Mouse (Mus musculus) midbrain, embryonic 14.5 days (tissue): ENCODE results near the gene Atp5h. TPM values are rescaled to one million over a fixed set of nuclear protein-coding genes. Genes with fewer than 3 reads are reported as not detected.

Experiments
- ATAC-seq: fragments of 200-750 bp; cut with Nextera tagmentation; 2 replicates; pipeline ENCODE4 v1.8.0; 2017; ENCODE audit warnings: moderate number of reproducible peaks, moderate library complexity; ENCODE audit not compliant: low FRiP score, low TSS enrichment
- DNase-seq: peaks from one replicate; pipeline ENCODE4 v3.0.0-alpha.2; 2015
- H3K27ac ChIP-seq: fragments of 300-500 bp; sonication (generic); replicated peaks from 2 replicates; pipeline ENCODE4 v1.5.1; 2014; ENCODE audit warnings: mild to moderate bottlenecking, low read depth, low read length, moderate library complexity
- H3K27me3 ChIP-seq: fragments of 300-500 bp; sonication (generic); 2 replicates; pipeline ENCODE4 v1.6.1; 2014; ENCODE audit warnings: low read length, control low read depth, mixed read lengths; ENCODE audit not compliant: control insufficient read depth, insufficient read depth
- H3K36me3 ChIP-seq: fragments of 300-500 bp; sonication (generic); 2 replicates; pipeline ENCODE4 v1.6.1; 2014; ENCODE audit warnings: low read length, control low read depth; ENCODE audit not compliant: control insufficient read depth, insufficient read depth
- H3K4me1 ChIP-seq: fragments of 300-500 bp; sonication (generic); 2 replicates; pipeline ENCODE4 v1.6.1; 2014; ENCODE audit warnings: mild to moderate bottlenecking, antibody characterized with exemption, low read length, control low read depth; ENCODE audit not compliant: control insufficient read depth, insufficient read depth
- H3K4me2 ChIP-seq: fragments of 300-500 bp; sonication (generic); 2 replicates; pipeline ENCODE4 v1.6.1; 2014; ENCODE audit warnings: mild to moderate bottlenecking, low read length, moderate library complexity
- H3K4me3 ChIP-seq: fragments of 300-500 bp; sonication (generic); replicated peaks from 2 replicates; pipeline ENCODE4 v1.5.1; 2014; ENCODE audit warnings: low read depth, low read length
- H3K9ac ChIP-seq: fragments of 300-500 bp; sonication (generic); replicated peaks from 2 replicates; pipeline ENCODE4 v1.6.1; 2014; ENCODE audit warnings: mild to moderate bottlenecking, low read length, moderate library complexity
- H3K9me3 ChIP-seq: fragments of 300-500 bp; sonication (generic); 2 replicates; pipeline ENCODE4 v1.6.1; 2016; ENCODE audit warnings: low read length, control low read depth, mixed read lengths; ENCODE audit not compliant: control insufficient read depth
- WGBS: fragments of 180-500 bp; shearing (Covaris S2); extraction: QIAGEN DNeasy Blood & Tissue Kit; methylation state at CpG from one replicate; pipeline ENCODE4 v1.1.7; 2014; 5-methylcytosine and 5-hydroxymethylcytosine counted together
- polyA plus RNA-seq: library from polyadenylated mRNA; unstranded; fragments of >200 nt; fragmentation: Nextera tagmentation; extraction: Ambion mirVana; gene quantifications from 2 replicates; pipeline ENCODE4 v1.2.1, GENCODE M21; 2014

The Atp5h gene
- 838 and 924 TPM in 2 replicates for polyA plus RNA-seq

- 1% methylated on average over 56 of the region's 56 CpGs for WGBS
- ATAC-seq (peak; percentile 97), DNase-seq (peak; percentile 98)
- H3K9ac ChIP-seq = peak within 1 kb of the TSS; percentile 94
- H3K9me3 ChIP-seq = no peaks in the 10 kb centered on the region
- H3K4me2 ChIP-seq = peak within 1 kb of the TSS; percentile 97
- peaks cover 19% of the 10 kb centered on the region for H3K4me1 ChIP-seq
- no peaks in the 10 kb centered on the region for H3K27me3 ChIP-seq
- H3K4me3 ChIP-seq = peak within 1 kb of the TSS; percentile 92
- peaks cover 46% of the 10 kb centered on the region for H3K36me3 ChIP-seq
- peak within 1 kb of the TSS; percentile 88 for H3K27ac ChIP-seq
Measured at GRCm38 (mm10) chr11:115419531-115420237, at the start of gene Atp5h, which contains the start of gene Kctd2. Gene Atp5h (minus strand): TSS chr11:115419962. Gene Kctd2 (plus strand): TSS chr11:115420128.

GRCm38 (mm10) chr11:115467217-115467618, 47.5 kb upstream of the Atp5h start:
- Histone ChIP-seq H3K4me2 (no peak overlapping the region), H3K36me3 (no peaks in the 10 kb centered on the region), H3K9me3 (no peaks in the 10 kb centered on the region), H3K27ac (no peak overlapping the region), H3K9ac (no peak overlapping the region), H3K4me1 (no peaks in the 10 kb centered on the region), H3K4me3 (no peak overlapping the region), H3K27me3 (no peaks in the 10 kb centered on the region)
- DNase-seq (no peak), ATAC-seq (no peak)
- WGBS = 49% methylated on average over 4 of the region's 4 CpGs

DNA sequence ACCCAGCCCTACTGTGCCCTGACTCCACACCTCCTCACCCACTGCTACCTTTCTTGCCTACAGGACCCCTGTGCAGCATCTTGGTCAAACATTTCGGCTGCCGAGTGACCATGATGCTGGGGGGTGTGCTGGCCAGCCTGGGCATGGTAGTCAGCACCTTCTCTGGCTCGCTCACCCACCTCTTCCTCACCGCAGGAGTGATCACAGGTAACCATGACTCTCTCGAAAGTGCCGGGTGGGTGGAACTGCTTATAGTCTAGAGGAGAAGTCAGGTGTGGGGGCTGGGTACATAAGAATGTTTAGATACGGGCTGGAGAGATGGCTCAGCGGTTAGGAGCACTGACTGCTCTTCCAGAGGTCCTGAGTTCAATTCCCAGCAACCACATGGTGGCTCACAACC, 45.1 kb upstream of the Atp5h start:
- Histone ChIP-seq H3K4me1 (no peaks in the 10 kb centered on the region), H3K36me3 (no peaks in the 10 kb centered on the region), H3K27ac (no peak overlapping the region), H3K9me3 (no peaks in the 10 kb centered on the region), H3K4me2 (no peak overlapping the region), H3K27me3 (no peaks in the 10 kb centered on the region), H3K9ac (no peak overlapping the region), H3K4me3 (no peak overlapping the region)
- ATAC-seq (no peak), DNase-seq (no peak)
- 85% methylated on average over 8 of the region's 8 CpGs for whole genome bisulfite sequencing

- Histone ChIP-seq H3K4me3 (no peak overlapping the region), H3K4me2 (no peak overlapping the region), H3K27me3 (no peaks in the 10 kb centered on the region), H3K9me3 (no peaks in the 10 kb centered on the region), H3K9ac (no peak overlapping the region), H3K36me3 (no peaks in the 10 kb centered on the region), H3K4me1 (no peaks in the 10 kb centered on the region), H3K27ac (no peak overlapping the region)
- no peak for DNase-seq
- no peak for ATAC-seq
- WGBS = 79% methylated on average over 11 of the region's 11 CpGs
Measured at GRCm38 (mm10) chr11:115463397-115463796, 43.6 kb upstream of the Atp5h start.

DNA sequence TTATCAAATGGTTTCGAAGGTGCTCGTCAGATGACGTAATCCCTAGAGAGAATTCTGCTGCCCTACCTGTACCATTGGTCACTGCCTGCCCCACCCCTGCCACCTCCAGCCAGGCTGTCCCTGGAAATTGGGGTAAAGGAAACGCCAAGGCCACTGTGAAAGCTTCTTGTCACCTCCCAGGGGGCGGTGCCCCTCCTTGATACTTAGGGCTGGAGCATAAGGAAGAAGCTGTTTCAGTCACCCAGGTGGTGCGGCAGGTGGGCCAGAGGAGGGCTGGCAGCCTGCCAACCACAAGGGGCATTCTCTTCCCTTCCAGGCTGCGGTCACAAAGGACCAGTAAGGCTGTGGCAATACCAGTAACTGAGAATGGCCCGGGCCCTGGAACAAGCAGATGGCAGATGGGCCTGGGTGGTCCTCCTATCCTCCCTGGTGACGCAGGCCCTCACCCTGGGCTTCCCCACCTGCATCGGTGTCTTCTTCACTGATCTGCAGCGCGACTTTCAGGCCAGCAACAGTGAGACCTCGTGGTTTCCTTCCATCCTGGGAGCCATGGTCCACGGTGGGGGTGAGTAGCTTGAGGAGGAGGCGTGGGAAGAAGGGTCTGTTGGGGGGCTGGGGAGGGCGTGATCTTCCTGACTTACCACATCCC, 42.6 kb upstream of the Atp5h start, which contains the start of gene Slc16a5:
TSS of gene Slc16a5 (plus strand) at position 232 of the 649 bp plus-strand sequence.
- Histone ChIP-seq H3K27ac (no peak within 1 kb of the TSS), H3K27me3 (no peaks in the 10 kb centered on the region), H3K9ac (no peak within 1 kb of the TSS; the same call in 1 of the 2 replicates), H3K4me2 (no peak within 1 kb of the TSS), H3K4me3 (no peak within 1 kb of the TSS), H3K36me3 (no peaks in the 10 kb centered on the region), H3K9me3 (no peaks in the 10 kb centered on the region), H3K4me1 (no peaks in the 10 kb centered on the region)
- 81% methylated on average over 16 of the region's 16 CpGs for WGBS
- ATAC-seq (no peak), DNase-seq (no peak)

DNA sequence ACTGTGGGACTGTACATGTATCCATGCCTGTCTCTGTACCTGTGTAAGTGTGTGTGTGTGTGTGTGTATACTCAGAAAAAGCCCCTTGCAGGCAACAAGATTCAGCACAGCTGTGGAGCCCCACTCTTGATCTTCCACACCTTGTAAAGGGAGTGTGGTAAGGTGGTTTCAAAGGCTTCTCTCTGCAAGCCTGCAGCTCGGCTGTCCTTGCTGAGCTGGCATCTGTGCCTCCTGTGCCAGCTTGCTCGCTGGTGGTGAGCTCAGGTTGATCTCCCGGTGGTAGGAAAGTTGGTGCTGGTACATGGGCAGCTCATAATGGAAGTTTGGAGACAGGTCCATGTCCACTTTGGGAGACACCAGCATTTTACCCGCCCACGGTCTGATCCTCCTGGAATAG, 42.1 kb upstream of the Atp5h start:
- H3K4me3 ChIP-seq = no peak overlapping the region
- DNase-seq (no peak), ATAC-seq (no peak)
- no peaks in the 10 kb centered on the region for H3K9me3 ChIP-seq
- no peak overlapping the region for H3K27ac ChIP-seq
- H3K36me3 ChIP-seq = no peaks in the 10 kb centered on the region
- no peaks in the 10 kb centered on the region for H3K4me1 ChIP-seq
- WGBS = 71% methylated on average over 5 of the region's 5 CpGs
- no peaks in the 10 kb centered on the region for H3K27me3 ChIP-seq
- no peak overlapping the region for H3K4me2 ChIP-seq
- H3K9ac ChIP-seq = no peak overlapping the region

- Histone ChIP-seq H3K36me3 (no peaks in the 10 kb centered on the region), H3K9me3 (no peaks in the 10 kb centered on the region), H3K9ac (no peak overlapping the region), H3K4me3 (no peak overlapping the region), H3K4me2 (no peak overlapping the region), H3K4me1 (no peaks in the 10 kb centered on the region), H3K27me3 (no peaks in the 10 kb centered on the region), H3K27ac (no peak overlapping the region)
- WGBS = 18% methylated on average over 8 of the region's 8 CpGs
- no peak for DNase-seq
- no peak for ATAC-seq
Measured at GRCm38 (mm10) chr11:115460976-115461375, 41.2 kb upstream of the Atp5h start.

GRCm38 (mm10) chr11:115457405-115457804, 37.6 kb upstream of the Atp5h start:
- no peak for ATAC-seq
- 42% methylated on average over 6 of the region's 6 CpGs for WGBS
- no peak overlapping the region for H3K9ac ChIP-seq
- no peak overlapping the region for H3K4me3 ChIP-seq
- H3K9me3 ChIP-seq = no peaks in the 10 kb centered on the region
- no peaks in the 10 kb centered on the region for H3K4me1 ChIP-seq
- H3K27ac ChIP-seq = no peak overlapping the region
- no peaks in the 10 kb centered on the region for H3K36me3 ChIP-seq
- H3K27me3 ChIP-seq = no peaks in the 10 kb centered on the region
- DNase-seq = no peak
- H3K4me2 ChIP-seq = no peak overlapping the region

DNA sequence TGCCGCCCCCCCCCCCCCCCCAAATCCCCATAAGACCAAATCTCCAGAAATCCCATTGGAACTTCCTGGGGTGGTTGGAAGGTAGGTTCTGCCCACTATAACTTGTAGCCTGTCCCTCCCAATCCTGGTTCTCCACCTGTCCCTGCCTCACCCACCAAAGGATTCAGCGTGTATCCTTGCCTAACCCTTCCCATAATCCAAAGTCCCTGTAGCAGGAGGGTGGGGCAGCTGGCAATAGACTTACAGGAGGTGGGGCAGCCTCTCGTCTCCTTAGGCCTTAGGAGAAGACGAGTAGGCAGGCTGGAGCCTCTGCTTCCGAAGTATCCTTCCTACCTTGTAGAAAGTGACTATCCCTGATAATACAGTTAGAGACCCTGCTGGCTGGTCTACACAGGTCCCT, 36.4 kb upstream of the Atp5h start:
- Histone ChIP-seq H3K9ac (no peak overlapping the region), H3K9me3 (no peaks in the 10 kb centered on the region), H3K4me3 (no peak overlapping the region), H3K4me2 (no peak overlapping the region), H3K27me3 (no peaks in the 10 kb centered on the region), H3K27ac (no peak overlapping the region), H3K36me3 (no peaks in the 10 kb centered on the region), H3K4me1 (no peaks in the 10 kb centered on the region)
- no peak for DNase-seq
- ATAC-seq = no peak
- 86% methylated on average over 5 of the region's 5 CpGs for WGBS
